Mouse (Mus musculus): Measurements from ENCODE around the gene Ubl3.

DNA sequence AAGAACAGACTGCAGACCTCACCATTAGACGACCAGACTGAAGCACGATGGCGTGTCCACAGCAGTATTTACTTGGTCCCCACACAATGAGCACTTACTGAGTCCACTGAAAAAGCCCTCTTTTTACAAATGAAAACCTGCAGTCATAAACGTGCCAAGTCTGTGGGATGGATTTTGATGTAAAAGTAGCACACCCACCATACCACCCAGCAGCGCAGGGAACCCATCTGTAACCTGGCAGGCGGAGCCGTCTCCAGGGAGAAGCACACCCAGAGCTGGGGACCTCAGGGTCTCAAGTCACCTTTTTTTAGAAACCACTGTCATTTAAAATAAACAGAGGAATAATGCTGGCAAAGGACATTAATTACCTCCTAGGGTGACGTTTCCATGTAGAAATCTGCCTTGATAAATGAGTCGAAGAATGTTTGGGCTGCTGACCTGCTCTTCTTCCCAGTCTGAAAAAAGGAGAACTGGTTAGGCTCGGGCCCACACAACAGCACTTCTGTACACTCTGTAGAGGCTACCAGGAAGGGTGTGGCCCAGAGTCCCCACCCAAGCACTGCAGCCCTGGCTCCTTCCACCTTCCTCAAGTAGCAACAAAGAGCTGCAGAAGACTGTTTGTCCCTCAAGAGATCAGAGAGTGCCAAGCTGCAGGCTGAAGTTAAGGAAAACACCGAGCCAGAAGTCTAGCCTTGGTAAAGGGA lies 43.5 kb downstream of the Ubl3 start:
- no peak for TF ChIP-seq CTCF (IDR thresholded peaks at IDR 0.05; ENCODE audit: extremely low read depth, insufficient read depth, insufficient read length, insufficient replicate concordance)
- TF ChIP-seq POLR2A (IDR thresholded peaks at IDR 0.05; ENCODE audit: low read depth, low read length) = no peak; the same call in 1 of the 2 replicates
